Mouse (Mus musculus): ENCODE measurements around the gene Paqr8. TPM values are rescaled to one million over a fixed set of nuclear protein-coding genes. Genes with fewer than 3 reads are reported as not detected.
"Not testable (repeated sequence)": the region's sequence is repeated elsewhere in the genome, so short reads cannot be mapped to it uniquely, and the experiment has no call there.

The Paqr8 gene
- total RNA-seq, 2 experiments from 2014 or later, result 20.7 to 22.4 TPM

GRCm38 (mm10) chr1:20912115-20912514 is 21.7 kb downstream of the Paqr8 start:
- DNase-seq, result no peak

GRCm38 (mm10) chr1:20912527-20913171 is 22.2 kb downstream of the Paqr8 start:
- DNase-seq, result no peak

DNA sequence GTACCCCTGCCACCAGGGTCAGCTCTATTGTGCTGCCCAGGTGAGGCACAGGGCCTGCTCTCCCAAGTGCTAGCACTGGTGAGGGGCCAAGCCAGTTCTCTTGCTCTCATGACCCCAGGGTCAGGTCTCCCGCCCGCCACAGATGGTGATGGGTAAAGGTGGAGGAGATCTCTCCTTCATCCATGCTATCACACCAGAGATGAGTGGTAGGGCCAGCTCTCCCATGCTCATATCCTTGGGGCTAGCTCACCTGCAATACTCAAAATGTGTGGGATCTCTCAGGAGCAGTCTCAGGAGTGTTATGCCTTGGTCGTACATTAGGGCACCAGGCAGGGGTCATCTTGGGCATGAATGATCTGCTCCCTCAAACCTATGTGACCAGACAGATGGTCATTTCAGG is 24.4 kb downstream of the Paqr8 start:
- DNase-seq, result no peak

DNA sequence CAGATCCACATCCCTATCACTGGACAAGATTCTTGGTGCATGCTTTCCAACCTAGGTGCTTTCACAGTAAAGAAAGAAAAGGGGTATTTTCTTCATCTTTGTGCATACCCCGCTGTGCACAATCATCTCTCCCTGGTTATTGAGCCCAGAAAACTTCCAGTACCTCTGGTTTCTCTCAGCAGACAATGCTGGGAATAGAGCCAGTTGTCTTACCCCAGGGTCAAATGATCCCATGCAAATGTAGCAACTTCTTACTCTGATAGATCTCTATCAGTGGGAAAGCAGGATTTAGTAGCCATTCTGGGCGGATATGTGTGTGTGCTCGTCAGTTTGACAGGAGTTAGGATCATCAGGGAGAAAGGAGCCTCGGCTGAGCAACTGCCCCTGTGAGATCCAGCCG is 25.2 kb downstream of the Paqr8 start:
- DNase-seq, result no peak

GRCm38 (mm10) chr1:20917496-20918050 is 27.2 kb downstream of the Paqr8 start:
- peak; percentile 35 for DNase-seq

DNA sequence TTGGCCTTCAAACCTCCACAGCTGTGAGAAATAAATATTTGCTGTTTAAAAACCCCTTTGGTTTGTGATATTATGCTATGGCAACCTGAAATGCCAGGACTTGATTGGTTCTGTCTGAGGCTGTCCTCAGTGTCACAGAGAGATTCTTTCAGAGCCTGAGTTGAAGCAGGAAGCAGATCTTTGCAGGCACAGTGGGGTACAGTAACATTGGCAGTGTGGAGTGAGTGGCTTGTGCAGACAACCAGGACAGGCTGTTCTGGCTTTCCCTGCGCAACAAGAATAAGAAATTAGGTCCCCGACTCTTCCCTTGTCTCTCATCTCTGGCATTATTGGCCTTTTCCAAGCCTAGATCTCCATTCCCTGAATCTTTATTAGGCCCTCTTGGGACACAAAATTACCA is 29.3 kb downstream of the Paqr8 start:
- DNase-seq, result no peak

DNA sequence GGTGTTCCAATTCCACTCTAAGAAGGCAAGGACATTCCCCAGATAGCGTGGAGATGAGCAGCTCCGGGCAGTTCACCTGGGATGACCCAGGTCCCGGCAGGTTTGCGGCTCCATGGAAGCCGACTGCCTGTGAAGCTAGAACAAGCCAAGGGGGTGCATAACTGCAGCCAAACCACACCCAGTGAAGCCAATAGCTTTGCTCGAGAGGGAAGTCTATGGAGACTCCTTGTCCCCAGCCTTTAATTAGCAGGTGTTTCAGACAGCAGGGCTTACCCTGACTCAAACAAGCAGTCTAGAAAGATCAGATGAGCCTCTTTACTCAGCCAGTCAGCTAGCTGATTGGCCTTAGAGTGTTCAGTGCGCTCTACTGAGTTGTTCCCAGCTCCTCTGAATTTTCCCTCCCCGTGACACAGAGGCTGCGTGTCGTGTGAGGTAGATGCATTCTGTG is 30.7 kb downstream of the Paqr8 start:
- DNase-seq, result no peak

GRCm38 (mm10) chr1:20922612-20923399 is 32.4 kb downstream of the Paqr8 start:
- DNase-seq, result no peak

- DNase-seq, result not testable (repeated sequence)
These were observed 34.9 kb downstream of the Paqr8 start for GRCm38 (mm10) chr1:20925324-20925723.

DNA sequence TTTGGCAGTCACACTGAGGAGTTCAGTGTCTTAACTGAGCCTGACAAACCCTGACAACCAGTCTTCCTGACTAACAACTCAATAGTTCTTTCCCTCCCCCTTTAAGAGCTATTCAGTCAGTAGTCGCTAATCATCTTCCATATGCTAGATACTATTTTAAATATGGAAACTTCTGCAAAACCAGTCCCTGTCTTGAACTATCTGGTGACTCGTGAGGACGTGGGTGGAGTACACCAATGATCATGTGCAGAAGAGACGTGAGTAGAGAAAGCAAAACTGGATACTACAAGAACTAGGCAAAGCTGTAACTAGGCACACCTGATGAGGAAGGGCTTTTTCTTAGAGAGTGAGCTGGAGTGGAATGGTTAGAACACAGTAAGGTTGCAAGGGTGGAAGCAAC is 35.5 kb downstream of the Paqr8 start:
- no peak for DNase-seq

- no peak for DNase-seq
These were observed 36.0 kb downstream of the Paqr8 start for GRCm38 (mm10) chr1:20926376-20926775.

DNA sequence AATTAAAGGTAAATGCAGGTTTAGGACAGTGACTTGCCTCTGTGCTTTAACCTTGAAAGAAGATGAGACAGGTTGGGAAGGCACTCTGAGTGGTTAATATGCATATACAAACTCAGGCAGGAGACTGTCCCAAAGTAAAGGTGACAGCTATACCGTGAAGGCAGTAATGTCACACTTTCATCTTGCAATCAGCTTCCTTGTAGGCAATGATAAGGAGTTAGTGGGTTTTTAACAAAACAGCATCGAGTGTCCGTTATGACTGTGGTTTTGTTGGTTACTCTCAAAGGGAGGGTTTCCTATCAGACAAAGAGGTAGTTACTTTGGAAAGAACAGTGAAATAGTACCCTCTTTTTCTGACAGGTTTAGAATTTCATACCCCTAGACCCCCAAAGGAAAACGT is 38.1 kb downstream of the Paqr8 start:
- no peak for DNase-seq

DNA sequence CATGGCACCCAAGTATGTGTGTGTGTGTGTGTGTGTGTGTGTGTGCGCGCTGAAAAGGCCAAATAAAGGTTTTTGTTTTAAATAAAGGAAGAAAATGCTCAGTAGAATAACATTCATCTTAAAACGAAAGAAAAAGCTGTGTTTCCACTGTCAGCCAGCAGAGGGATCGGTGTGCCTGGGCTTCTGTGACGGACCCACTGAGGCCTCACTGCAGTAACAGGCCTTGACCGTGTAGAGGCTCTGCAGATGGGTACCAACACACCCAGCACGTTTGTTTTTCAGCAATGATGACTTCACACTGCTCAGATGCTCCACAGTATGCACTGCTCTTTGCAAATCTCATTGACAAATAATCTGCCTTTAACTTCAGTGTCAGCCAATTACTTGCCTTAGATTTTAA is 43.1 kb downstream of the Paqr8 start:
- DNase-seq, result peak; percentile 74

- peak; percentile 77 for DNase-seq
These were observed 44.7 kb downstream of the Paqr8 start for GRCm38 (mm10) chr1:20935106-20935505.

DNA sequence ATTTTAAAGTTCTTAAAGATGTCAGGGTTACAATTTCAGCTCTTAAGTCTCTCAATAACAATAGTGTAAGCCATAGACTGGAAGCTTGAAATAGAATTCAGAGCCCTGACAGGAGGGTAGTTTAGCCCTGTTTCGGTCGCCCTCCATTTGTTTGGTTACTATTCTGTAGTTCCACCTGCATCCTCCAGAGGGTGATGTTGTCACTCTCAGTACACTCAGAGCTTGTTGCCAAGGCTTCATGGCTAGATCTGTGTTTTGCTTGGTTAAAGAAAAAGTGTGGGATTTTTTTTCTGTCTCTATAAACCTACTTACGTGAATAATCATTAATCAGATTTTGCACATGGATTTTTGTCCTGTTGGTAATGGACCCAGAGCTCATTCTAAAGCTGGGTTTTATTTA is 48.6 kb downstream of the Paqr8 start:
- DNase-seq, result peak; percentile 72

DNA sequence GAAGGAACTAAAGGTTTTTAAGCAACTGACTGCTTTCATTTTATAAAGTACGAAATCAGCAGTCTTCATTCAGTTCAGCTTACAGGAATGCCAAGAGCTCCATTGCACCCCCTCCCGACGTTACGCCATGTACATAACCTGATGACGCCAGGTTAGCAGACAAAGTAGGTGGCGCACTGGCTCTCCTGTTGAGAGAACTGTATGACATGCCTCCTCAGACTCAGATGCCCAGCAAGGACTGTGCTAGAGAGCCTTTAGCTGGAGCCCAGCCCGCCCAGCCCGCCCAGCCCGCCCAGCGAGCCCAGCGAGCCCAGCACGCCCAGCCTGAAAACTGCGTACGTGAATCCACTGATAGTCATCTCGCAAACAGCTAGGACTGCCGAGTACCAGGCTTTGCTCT is 49.7 kb downstream of the Paqr8 start:
- peak; percentile 56 for DNase-seq

DNA sequence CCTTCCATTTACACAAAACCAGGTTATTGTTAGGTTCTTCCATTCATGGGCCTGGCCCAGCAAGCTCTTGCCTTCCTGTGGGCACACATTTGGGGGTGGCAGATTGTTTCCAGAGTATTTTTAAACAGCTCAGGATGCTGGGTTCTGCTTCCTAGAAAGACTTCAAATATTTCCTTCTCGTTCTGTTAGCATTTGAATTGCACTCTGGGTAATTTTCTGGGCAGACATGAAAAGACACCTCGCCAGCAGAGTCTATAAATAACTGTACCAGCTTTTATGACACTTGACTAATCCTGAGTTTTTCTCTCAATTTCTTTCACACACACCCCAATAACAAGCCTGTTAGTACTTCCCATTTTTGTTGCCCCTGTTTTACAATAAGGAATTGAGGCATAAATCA is 50.9 kb downstream of the Paqr8 start:
- no peak for DNase-seq

DNA sequence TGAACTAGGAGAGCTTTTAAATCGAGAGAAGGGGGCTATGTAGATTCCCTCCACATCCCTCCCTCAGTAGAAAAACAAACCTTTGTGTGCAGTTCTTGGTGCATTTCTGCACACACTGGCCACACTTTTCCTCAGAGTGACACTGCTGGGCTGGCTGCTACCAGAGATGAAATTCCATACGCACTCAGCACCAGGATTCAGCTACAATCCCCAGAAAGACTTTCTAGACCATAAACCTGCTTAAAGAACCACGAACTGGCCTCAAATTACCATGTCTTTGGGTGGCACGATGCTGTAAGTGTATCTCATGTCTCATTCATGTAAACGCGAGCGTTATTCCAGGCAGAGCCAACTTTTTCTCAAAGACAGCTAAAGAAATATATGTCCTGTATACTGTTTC is 51.5 kb downstream of the Paqr8 start:
- no peak for DNase-seq

DNA sequence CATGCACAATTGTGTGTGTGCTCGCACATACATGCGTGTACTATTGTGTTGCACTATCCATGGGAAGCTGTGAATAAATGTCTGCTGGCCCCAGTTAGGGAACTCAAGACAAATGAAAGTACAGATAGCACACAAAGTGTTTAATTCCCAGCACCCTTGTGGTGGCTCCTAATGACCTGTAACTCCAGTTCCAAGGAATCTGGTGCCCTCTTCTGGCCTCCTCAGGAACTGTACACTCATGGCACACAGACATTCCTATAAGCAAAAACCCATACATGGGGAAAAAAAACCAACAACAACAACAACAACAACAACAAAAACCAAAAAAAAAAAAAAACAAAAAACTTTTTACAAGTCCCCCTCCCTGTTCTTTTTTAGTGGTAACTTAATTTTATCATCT is 52.6 kb downstream of the Paqr8 start:
- DNase-seq, result no peak

DNA sequence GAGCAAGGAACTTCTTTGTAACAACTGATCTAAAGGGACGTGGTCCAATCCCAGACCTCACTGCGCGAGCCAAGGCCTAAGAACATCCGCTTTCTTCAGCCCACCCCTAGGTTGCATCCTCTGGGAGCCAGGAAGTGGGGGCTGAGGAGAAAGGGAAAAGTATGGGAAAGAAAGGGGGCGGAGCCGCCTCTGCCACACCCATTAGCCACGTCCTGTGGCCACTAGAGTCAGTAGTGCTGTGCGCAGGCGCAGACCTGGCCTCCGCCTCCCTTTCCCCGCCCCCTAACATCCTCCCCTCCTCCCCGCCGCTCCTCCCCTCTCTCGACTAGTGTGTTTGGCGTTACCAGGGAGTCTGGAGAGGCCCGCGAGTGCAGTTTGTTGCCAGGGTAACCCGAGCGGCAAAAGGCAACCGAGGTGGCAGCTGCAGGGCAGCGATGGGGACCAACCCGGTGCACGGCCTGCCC is 60.9 kb downstream of the Paqr8 start, which contains the start of gene Efhc1:
Gene Efhc1, plus strand, starts transcription at position 327 of the 464 bp plus-strand sequence.
- peak; percentile 95 for DNase-seq

DNA sequence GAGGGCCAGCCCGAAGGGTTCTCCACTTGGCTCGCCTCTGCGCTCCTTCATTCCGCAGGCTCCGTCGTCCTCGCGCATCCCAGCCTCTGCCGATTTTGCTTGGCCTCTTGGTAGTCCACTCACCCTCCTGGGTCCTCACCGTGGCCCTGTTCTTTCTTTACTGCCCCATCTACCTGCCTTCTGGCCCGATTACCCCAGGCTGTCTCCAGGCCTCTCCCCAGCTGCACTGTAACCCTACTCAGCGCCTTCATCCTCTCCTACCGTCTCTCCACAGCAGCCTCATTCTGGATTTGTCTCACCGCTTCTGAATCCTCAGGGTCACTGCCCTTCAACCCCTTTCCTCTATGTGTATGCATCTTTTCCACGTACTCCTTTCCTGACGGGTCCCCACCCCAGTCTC is 61.4 kb downstream of the Paqr8 start:
- no peak for DNase-seq

- no peak for DNase-seq
These were observed 64.5 kb downstream of the Paqr8 start for GRCm38 (mm10) chr1:20954876-20955275.

GRCm38 (mm10) chr1:20969642-20970041 is 79.2 kb downstream of the Paqr8 start:
- no peak for DNase-seq

Measured in adrenal gland, postnatal 10 days (tissue).